Mouse (Mus musculus) gastrocnemius, postnatal 25 days (tissue): ENCODE measurements around the gene Cabin1. TPM values are rescaled to one million over a fixed set of nuclear protein-coding genes. Genes with fewer than 3 reads are reported as not detected.

ENCODE experiments used
- DNase-seq: peaks from one replicate; pipeline ENCODE4 v3.0.0; 2022
- total RNA-seq, 2 experiments: library from RNA; stranded (reverse); gene quantifications; 1 replicate in 1 of 2; 2 replicates in 1 of 2; pipeline ENCODE4 v1.2.3; 2021

Cabin1 gene
- total RNA-seq, 2 experiments from 2014 or later: 8.3 to 8.8 TPM

DNA sequence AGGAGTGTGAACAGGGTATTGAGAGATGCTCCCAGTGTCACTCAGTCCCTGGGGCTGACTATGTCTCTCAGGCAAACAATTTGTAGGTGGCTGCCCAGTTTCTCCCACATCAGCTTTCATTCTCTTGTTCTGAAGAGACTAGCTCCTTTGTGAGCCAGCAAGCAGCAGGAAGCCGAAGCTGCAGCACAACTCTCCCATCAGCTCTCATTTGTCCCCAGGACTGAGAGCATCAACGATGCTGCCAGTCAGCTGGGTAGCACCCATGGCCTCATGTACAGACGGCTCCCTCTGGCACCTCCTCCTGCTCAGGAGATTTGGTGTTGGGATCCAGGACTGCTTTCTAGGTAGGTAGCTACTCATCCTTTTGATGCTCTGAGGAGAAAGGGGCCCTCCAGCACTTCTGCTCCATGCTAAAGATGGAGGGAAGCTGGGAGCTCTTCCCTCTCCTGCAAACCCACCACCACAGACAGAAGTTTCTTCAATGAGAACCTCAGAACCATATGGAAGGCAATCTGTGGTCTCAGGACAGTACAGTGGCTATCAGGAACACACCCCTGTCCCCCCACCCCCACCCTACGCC is 97.6 kb downstream of the Cabin1 start:
- DNase-seq: no peak

DNA sequence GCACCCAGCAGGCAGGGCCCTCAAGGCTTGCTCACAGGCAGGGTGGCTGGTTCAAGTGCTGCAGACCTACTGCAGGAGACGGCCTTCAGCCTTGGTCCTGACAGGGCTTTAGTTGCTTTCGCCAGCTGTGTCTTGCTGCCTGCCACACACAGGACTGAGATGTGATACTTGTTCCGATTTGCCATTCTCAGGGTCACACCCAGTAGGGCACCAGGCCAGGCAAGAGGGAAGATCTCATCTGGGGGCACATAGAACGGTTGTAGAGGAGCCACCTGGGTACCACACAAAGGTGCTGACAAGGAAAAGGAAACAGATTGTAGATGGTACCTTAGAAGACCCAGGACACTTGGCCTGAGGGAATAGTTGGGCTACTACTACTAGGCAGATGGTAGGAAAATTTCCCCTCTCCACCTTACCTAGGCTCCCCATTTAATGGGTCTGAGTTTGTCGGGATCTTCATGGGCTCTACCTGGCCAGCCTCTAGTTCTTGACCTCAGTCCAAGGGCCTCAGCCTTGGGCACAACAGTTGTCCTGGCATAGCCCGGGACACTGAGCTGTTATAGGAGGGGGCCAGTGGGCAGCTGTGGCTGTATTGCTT is 99.4 kb downstream of the Cabin1 start:
- DNase-seq: no peak

DNA sequence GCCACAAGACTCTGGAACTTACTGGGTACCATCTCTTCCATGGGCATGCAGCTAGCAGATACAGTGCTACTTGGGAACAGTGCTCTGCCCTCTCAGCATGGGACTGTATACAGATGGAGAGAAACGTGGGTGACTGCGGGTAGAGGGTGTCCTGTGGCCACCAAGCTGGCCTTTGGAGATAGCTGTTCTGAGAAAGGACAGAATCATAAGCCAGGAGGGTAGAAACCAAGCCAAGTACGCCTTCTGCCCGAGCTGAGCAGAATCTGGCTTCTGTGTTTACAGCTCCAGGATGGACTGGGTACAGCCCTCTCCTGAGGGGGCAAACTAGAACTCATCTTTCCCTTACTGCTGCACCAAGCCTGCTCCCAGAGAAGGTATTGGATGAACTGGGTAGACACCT is 101.6 kb downstream of the Cabin1 start:
- no peak for DNase-seq

DNA sequence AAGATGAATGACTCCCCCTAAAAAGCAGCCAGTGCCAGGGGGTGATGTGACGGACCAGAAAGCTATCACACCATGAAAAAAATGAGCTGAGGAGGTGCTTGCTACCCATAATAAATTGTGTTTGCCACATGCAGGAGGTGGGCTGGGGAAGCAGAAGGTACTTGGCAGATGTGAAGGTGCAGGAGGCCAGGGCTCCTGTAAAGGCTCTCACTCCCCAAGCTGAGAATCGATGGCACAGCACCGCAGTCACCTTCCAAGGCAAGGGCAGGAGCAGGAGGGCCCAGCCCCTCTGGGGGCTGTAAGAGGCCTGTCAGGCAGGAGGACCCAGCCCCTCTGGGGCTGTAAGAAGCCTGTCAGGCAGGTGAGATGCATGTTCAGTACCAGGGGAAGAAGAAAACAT is 102.3 kb downstream of the Cabin1 start:
- DNase-seq: no peak

DNA sequence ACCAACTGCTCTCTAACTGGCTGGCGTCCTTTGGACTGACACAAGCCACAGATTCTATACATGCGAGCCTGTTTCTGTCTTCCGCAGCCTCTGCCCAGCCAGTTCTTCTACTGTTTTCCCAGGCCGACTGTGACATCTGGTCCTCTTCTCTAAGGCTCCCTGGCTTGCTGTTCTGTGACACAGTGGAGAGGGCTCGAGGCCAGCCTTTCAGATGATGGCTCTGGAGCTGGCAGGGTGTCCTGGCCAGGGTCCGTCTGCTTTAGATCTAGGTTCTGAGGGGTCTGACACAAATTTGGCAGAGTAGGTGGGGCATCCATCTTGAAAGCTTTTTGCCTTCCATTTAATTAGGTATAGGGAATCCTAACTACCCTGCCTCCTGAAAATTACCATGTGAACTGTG is 102.8 kb downstream of the Cabin1 start:
- no peak for DNase-seq

DNA sequence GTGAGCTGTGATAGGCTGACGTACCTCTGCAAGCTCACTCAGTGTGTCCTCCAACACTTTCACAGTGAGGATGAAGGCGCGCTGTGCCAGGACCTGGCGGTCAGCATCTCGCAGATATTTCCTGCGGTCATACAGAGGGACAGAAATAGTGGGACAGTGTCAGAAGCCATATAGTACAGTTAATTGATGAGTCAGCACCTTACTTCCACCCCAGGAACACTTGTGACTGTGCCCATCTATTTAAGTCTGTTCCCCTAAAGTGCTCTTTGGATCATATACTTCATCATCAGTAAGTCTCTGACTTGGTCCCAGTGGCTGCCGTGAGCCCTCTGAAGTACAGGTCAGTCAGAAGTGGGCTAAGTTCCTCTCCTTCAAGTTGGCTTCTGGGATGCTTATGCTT is 106.4 kb downstream of the Cabin1 start:
- no peak for DNase-seq

DNA sequence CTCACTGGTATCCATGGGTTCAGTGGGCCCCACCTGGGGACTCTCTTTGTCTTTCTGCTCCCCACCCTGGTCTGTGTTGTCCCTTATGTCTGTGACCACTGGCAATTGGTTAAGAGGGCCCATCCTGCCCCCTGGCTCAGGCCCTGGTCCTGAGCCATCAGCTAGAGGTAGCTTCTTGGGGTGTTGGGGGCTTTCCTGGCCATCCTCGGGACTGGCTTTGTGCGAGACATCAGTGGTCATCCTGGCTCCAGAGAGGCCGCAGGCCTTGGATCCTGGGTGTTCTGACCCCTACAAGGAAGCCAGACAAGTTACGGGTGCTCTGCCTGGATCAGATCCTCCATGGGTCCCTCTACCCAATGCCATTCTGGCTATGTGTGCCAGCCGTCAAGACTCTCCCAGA is 107.0 kb downstream of the Cabin1 start:
- DNase-seq: no peak

DNA sequence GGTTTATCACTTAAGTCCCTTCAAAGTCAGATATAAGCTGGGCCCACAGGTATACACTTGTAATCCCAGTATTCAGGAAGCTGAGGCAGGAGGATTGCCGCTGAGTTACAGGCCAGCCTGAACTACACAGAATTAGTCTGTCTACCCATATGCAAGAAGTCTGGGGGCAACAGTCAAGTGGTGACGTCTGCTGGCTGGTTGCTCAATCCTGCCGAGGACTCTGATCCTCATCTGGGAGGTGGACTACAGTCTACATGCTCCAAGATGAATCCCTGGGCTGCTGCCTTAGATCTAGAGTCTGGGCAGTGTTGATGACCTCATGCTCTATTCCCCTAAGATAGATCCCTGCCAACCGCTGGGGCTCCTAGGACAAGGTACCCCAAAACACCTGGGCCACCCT is 110.1 kb downstream of the Cabin1 start:
- no peak for DNase-seq

DNA sequence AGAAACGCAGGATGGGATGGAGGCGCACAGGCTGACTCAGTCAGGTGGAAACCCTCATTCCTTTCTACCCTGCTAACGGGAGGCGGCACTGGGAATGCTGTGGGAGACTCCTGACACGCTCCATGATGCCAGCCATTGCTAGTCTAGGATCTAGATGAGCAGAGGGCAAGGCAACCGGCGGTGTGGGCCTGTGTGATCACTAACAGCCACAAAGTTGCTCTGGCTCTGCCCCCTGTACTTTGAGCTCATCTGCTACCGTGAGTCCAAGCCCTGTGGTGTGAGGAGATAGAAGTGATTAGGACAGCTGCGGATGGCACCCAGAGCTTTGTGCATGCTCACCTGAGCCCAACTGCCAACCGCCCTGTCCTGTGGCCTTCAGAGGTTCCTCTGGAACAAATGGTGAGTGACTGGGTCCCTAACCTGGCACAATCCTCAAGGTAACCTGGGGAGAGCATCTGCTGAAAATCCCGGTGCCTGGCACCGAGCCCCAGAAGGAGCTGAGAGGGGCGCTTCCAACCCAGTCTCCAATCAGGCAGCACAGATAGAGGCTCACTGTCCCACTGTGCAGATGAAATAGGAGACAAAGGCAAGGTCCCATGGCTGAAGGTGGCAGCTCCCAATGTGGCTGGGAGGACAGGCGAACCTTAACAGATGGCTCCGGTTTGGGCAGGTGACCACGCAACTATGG is 112.6 kb downstream of the Cabin1 start:
- DNase-seq: no peak

DNA sequence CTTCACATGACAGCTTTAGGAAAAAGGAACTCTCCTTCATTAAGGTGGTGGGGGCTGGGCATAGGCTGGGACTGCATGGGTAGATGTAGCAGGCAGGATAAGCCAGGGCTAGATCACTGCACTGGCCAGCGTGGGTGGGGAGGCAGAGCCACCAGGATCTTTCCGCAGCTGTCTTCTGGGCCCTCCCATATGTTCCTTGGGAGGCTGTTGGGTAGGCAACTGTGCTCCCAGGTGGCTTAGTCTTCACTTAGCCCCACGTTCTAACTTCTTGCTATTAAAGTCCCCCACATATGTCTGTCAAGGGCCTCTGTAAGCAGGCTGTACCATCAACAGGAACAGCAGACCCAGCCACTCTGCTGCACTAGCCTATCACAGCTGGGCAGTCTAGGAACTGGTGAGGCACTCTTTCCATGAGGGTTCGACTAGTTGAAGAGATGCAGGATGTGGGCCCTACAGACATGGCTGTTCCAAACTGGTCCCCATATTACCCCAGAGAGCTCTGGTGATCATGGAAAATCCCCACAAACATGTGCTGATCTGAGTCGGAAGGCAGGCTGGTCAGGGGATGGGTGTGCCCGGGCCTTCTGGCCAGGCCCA is 113.7 kb downstream of the Cabin1 start:
- no peak for DNase-seq

DNA sequence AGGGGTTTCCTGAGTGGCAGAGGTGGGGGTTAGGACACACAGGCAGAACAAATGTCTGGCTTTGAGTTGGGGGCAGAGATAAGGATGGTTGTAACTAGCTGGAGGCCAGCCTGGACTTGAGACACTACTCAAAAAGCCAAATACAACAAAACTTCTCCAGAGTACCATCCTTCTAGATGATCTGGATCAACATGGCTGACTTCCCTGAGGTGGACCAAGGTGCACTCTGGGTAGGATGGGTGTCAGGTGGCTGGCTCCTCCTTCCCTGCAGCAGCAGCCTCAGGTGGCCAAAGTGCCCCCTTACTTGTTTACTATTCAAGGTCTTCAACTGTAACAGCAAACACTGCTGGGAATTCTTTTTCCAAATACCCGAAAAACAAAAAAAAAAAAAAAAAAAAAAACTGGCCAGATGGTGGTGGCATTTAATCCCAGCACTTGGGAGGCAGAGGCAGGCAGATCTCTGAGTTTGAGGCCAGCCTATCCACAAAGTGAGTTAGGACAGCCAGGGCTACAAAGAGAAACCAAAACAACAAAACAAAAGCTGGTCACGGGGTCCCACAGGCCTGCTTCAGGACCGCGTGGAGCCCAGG is 114.6 kb downstream of the Cabin1 start:
- no peak for DNase-seq

DNA sequence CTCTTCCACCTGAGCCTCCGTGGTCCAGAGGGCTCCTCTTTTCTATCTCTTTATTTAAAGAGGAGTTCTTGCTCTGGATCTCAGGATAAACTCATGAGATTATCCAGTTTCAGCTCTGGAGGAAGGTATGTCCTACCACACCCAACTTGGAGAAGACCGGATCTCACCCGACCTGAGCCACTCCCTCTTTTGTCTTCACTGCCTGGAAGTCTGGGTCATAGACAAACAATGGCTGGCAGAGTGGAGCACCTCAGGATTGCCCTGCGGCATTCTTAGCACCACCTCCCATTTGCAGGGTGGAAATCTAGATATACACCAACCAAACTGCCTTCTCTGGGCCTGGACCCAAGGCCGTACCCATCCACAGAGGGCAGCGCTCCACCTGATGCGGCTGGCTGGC is 115.1 kb downstream of the Cabin1 start:
- DNase-seq: no peak

DNA sequence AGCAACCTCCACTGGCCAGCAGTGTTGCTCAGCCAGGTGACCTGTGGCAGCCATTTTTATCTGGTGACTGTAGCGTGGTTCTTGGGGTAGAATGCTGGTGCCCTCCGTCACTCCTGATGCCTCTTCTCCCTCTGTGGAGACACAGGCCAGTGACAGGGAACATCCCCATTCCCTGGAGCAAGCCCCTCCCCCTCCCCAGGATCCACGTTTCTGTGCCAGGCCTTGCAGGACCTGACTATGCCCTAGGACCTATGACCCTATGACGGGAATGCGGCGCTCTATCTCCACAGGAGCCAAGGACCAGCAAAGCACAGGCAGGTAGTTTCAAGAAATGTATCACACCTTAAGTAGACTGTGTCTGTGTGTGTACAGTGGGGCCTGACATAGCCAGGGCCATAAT is 116.0 kb downstream of the Cabin1 start:
- DNase-seq: no peak

DNA sequence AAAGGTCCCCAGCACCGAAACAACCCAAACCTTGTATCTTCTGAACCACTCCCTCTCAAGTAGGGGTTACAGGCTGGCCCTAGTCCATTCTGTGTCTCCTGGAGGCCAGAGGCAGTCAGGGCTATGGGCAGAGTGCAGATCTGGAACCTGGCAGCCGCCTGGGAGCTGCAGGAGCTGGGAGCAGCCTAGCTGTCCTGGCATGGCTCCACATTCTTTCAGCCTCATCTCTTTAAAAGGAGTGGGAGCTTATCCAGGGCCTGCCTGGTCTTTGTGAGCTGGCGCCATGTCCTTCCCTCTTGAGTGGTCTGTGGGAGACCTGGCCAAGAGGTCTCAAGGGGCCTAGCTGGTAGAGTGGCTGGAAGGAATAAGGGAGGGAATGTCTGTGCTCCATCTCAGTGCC is 116.8 kb downstream of the Cabin1 start:
- DNase-seq: peak; percentile 63

DNA sequence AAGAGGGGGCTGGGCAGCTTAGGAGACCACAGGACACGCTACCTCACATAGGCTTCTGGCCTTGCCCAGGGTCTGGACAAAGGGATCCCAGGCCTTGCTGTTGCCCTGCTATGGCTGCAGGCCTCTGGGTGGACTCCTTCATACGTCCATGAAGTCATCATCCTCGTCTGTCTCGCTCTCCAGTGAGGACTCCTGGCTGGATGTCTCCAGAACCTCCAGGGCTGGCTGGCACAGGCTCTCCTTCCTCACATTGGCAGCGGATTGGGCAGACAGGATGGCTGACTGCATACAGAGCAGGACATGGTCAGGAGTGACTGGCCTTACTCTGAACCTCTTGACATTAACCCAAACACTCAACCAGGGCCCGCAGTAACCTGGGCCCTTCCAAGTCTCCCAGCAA is 117.7 kb downstream of the Cabin1 start:
- DNase-seq: no peak

DNA sequence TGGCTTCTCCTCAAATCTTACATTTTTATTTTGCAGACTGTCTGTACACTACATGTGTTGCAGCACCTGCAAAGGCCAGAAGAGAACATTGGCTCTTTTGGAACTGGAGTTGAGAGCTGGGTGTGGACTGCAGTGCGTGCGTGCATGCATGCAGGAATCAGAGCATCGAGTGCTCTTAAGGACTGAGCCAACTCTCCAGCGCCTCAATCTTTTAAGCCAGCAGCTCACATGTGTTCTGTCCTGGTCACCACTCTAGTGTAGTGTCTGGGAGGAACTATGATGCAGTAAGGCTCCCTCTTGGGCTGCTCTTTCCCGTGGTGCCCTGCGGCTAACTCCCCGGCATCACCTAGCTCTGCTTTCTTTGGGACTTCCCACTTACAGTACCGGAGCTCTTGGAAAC is 118.5 kb downstream of the Cabin1 start:
- no peak for DNase-seq

DNA sequence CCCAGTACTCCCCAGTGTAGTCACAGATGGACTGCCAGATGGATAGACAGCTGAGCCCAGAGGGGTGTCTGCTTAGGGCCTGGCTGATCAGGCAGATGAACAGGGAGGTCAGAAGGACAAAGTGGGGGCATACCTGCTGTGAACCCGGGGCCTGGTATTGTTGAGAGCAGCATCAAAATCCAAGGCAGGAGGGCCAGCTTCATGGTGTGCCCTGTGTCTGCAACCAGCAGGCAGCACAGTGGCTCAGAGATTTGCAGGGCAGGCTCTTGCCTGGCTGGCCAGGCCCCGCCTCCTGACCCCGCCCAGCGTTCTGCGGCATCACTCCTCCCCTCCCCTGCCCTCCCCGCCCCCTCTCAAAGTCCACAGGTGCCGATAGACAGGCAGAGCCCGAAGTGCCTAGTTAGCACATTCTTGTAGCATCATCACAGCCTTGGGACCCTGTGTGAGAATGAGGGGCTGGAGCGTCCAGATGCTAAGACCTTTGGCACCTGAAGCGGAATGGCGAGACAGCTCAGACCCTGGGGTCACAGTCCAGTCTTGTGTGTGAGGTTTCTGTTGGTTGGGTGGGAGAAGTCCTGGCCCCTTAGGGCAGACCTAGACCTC is 120.3 kb downstream of the Cabin1 start, which contains the start of gene Susd2:
Gene Susd2 (minus strand): TSS at position 268 of the 603 bp plus-strand sequence.
- DNase-seq: no peak

DNA sequence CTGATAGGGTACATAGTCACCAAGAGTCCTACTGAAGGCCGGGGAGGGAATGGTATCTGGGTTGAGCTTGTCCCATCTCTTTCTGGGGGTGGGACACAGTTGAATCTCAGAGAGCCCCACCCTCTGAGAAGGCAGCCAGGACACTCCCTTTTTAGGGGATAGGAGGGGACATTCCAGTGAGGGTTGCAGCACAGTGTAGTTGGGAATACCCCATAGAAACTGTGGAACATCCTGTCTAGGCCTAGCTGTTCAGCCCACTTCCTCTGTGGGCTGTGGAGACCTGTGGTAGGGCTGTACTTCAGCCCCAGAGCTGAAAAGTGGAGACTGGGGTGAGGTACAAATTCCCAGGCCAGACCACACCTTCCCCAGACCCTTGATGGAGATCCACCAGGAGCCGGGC is 121.2 kb downstream of the Cabin1 start:
- no peak for DNase-seq

DNA sequence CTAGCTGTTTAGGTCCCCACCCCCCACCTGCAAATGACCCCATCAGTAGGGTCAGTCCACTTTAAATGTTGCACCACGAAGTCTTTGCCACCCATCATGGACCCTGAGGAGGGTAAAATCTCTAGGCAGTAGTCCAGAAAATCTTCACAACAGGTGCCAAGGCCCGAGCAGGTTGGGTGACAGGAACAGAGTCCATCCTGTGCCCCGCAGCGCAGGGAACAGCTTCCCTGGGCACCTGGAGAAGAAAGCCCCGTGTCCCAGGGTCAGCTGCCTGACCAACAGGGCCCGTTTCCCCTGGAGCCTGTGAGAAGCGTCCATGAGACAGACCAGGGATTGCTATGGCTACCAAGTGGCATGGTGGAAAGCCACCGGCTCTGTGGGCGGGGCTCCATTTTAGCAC is 121.7 kb downstream of the Cabin1 start:
- no peak for DNase-seq

DNA sequence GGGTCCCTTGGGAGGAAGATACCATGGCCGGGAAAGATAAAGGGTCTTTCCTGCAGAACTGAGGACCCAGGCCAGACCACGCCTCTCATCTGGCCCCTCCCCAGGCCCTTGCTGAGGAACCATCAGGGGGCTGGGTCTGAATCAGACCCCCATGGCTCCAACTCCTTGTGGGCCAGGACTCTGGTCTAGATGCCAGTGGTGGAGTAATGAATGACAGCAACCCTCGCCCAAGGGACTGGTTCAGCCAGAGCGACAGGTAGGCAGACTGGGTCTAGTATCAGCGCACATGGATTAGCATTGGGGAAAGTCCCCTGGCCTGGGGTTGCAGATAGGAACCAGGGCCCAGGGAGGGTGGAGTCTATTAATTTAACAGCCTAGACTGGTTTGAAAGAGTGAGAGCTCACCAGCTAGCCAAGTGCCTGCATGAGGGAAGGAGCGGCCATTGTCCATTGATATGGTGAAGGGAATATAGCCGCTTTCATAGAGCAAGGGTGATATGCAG is 122.4 kb downstream of the Cabin1 start:
- no peak for DNase-seq

DNA sequence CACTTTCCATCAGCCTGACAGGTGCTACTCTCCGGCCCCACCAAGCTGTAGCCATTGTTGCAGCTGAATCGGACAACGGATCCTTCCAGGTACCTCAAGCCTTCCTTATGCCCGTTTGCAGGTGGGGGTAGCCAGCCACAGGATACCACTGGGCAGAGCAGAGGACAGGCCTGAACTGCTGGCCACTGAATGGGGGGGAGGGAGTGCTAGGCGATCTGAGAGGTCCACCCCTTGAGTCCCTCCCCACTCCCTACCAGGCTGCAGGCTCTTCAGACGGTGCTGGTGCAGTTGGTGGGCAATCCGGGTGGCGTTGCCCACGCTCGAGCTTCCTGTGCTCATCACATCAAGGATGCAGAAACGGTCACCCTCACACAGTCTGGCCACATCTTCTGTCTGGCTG is 126.4 kb downstream of the Cabin1 start:
- no peak for DNase-seq

DNA sequence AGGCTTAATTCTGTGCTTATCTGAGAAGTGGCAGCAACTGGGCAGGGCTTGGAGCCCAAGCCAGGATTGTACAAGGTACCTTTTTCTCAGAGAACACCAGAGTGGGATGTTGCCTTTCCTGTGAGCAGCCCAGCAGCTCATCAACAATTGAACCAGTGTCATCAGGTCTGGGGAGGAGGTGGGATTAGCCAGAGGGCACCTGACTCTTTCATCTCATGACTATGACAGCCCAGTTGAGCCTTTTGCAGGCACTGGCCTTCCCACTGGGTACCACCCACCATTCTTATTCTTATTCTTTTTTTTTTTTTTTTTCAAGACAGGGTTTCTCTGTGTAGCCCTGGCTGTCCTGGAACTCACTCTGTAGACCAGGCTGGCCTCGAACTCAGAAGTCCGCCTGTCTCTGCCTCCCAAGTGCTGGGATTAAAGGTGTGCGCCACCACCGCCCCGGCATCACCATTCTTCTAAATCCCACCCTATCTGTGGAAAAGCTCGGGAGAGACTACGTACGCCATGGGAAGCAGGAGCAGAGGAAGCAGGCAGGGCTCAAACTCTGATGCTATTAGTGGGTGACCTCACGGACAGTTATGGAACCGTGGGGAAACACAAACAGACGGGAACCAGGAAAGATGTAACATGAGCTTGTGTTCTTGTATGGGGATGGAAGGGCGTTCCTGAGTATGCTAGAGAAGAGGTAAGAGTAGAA is 127.9 kb downstream of the Cabin1 start:
- no peak for DNase-seq
